Mouse (Mus musculus): ENCODE data around the gene Rab21. TPM values are rescaled to one million over a fixed set of nuclear protein-coding genes. Genes with fewer than 3 reads are reported as not detected.

The Rab21 gene
- polyA plus RNA-seq, 1 experiment from 2014 or later, result 13.4 TPM

- Histone ChIP-seq H3K4me1 (replicated peaks; ENCODE audit: control insufficient read depth, insufficient read depth, low read length) (no peaks in the 10 kb centered on the region), H3K9ac (no peak overlapping the region), H3K36me3 (replicated peaks; ENCODE audit: control insufficient read depth, insufficient read depth) (peaks cover 21% of the 10 kb centered on the region), H3K4me2 (replicated peaks) (no peak overlapping the region), H3K9me3 (ENCODE audit: control insufficient read depth, low read length) (no peaks in the 10 kb centered on the region), H3K4me3 (replicated peaks; ENCODE audit: low read length) (no peak overlapping the region), H3K27me3 (ENCODE audit: control insufficient read depth, insufficient read depth, low read length) (no peaks in the 10 kb centered on the region), H3K27ac (no peak overlapping the region)
- DNase-seq (ENCODE audit: low spot score) (no peak), ATAC-seq (ENCODE audit: low FRiP score) (no peak)
- WGBS, result 74% methylated on average over 2 of the region's 2 CpGs
Observed at GRCm38 (mm10) chr10:115350810-115351397, 35.5 kb upstream of the Rab21 start.

GRCm38 (mm10) chr10:115349509-115349908, 34.1 kb upstream of the Rab21 start:
- ATAC-seq (ENCODE audit: low FRiP score), result no peak
- WGBS, result 91% methylated on average over 7 of the region's 7 CpGs
- no peaks in the 10 kb centered on the region for H3K4me1 ChIP-seq (replicated peaks; ENCODE audit: control insufficient read depth, insufficient read depth, low read length)

GRCm38 (mm10) chr10:115349029-115349428, 33.6 kb upstream of the Rab21 start:
- no peak overlapping the region for H3K27ac ChIP-seq
- no peaks in the 10 kb centered on the region for H3K4me1 ChIP-seq (replicated peaks; ENCODE audit: control insufficient read depth, insufficient read depth, low read length)
- H3K9me3 ChIP-seq (ENCODE audit: control insufficient read depth, low read length), result no peaks in the 10 kb centered on the region
- ATAC-seq (ENCODE audit: low FRiP score) (peak; percentile 51; the same call in 1 of the 2 replicates), DNase-seq (ENCODE audit: low spot score) (no peak)
- H3K27me3 ChIP-seq (ENCODE audit: control insufficient read depth, insufficient read depth, low read length), result no peaks in the 10 kb centered on the region
- H3K4me3 ChIP-seq (replicated peaks; ENCODE audit: low read length), result no peak overlapping the region
- H3K4me2 ChIP-seq (replicated peaks), result no peak overlapping the region
- WGBS, result 65% methylated on average over 10 of the region's 10 CpGs
- H3K9ac ChIP-seq, result no peak overlapping the region
- peaks cover 24% of the 10 kb centered on the region for H3K36me3 ChIP-seq (replicated peaks; ENCODE audit: control insufficient read depth, insufficient read depth)

More at GRCm38 (mm10) chr10:115349509-115349908, 34.1 kb upstream of the Rab21 start:
- Histone ChIP-seq H3K4me2 (replicated peaks) (no peak overlapping the region), H3K4me3 (replicated peaks; ENCODE audit: low read length) (no peak overlapping the region), H3K36me3 (replicated peaks; ENCODE audit: control insufficient read depth, insufficient read depth) (peaks cover 22% of the 10 kb centered on the region), H3K9ac (no peak overlapping the region), H3K27me3 (ENCODE audit: control insufficient read depth, insufficient read depth, low read length) (no peaks in the 10 kb centered on the region), H3K9me3 (ENCODE audit: control insufficient read depth, low read length) (no peaks in the 10 kb centered on the region), H3K27ac (no peak overlapping the region)
- DNase-seq (ENCODE audit: low spot score), result no peak

- Histone ChIP-seq H3K9ac (no peak overlapping the region), H3K27me3 (ENCODE audit: control insufficient read depth, insufficient read depth, low read length) (no peaks in the 10 kb centered on the region), H3K27ac (no peak overlapping the region), H3K4me1 (replicated peaks; ENCODE audit: control insufficient read depth, insufficient read depth, low read length) (no peaks in the 10 kb centered on the region), H3K36me3 (replicated peaks; ENCODE audit: control insufficient read depth, insufficient read depth) (peaks cover 31% of the 10 kb centered on the region), H3K4me3 (replicated peaks; ENCODE audit: low read length) (no peak overlapping the region), H3K4me2 (replicated peaks) (no peak overlapping the region), H3K9me3 (ENCODE audit: control insufficient read depth, low read length) (no peaks in the 10 kb centered on the region)
- DNase-seq (ENCODE audit: low spot score), result no peak
- 87% methylated on average over 6 of the region's 6 CpGs for WGBS
- no peak for ATAC-seq (ENCODE audit: low FRiP score)
Observed at GRCm38 (mm10) chr10:115348131-115348530, 32.7 kb upstream of the Rab21 start.

- Histone ChIP-seq H3K36me3 (replicated peaks; ENCODE audit: control insufficient read depth, insufficient read depth) (peaks cover 46% of the 10 kb centered on the region), H3K4me1 (replicated peaks; ENCODE audit: control insufficient read depth, insufficient read depth, low read length) (no peaks in the 10 kb centered on the region), H3K4me2 (replicated peaks) (no peak overlapping the region), H3K9ac (no peak overlapping the region), H3K9me3 (ENCODE audit: control insufficient read depth, low read length) (no peaks in the 10 kb centered on the region), H3K27ac (no peak overlapping the region), H3K27me3 (ENCODE audit: control insufficient read depth, insufficient read depth, low read length) (no peaks in the 10 kb centered on the region), H3K4me3 (replicated peaks; ENCODE audit: low read length) (no peak overlapping the region)
- ATAC-seq (ENCODE audit: low FRiP score) (no peak), DNase-seq (ENCODE audit: low spot score) (no peak)
Observed at GRCm38 (mm10) chr10:115346444-115346843, 31.1 kb upstream of the Rab21 start.

GRCm38 (mm10) chr10:115342771-115343425, 27.5 kb upstream of the Rab21 start:
- H3K4me2 ChIP-seq (replicated peaks), result no peak overlapping the region
- H3K4me1 ChIP-seq (replicated peaks; ENCODE audit: control insufficient read depth, insufficient read depth, low read length), result no peaks in the 10 kb centered on the region
- no peak overlapping the region for H3K4me3 ChIP-seq (replicated peaks; ENCODE audit: low read length)
- no peaks in the 10 kb centered on the region for H3K27me3 ChIP-seq (ENCODE audit: control insufficient read depth, insufficient read depth, low read length)
- no peak for DNase-seq (ENCODE audit: low spot score)
- 94% methylated on average over 4 of the region's 4 CpGs for WGBS
- H3K36me3 ChIP-seq (replicated peaks; ENCODE audit: control insufficient read depth, insufficient read depth), result peaks cover 76% of the 10 kb centered on the region
- no peak for ATAC-seq (ENCODE audit: low FRiP score)
- H3K9ac ChIP-seq, result no peak overlapping the region
- H3K27ac ChIP-seq, result no peak overlapping the region
- H3K9me3 ChIP-seq (ENCODE audit: control insufficient read depth, low read length), result no peaks in the 10 kb centered on the region

GRCm38 (mm10) chr10:115339820-115340328, 24.5 kb upstream of the Rab21 start:
- Histone ChIP-seq H3K36me3 (replicated peaks; ENCODE audit: control insufficient read depth, insufficient read depth) (peaks cover 55% of the 10 kb centered on the region), H3K4me3 (replicated peaks; ENCODE audit: low read length) (no peak overlapping the region), H3K27me3 (ENCODE audit: control insufficient read depth, insufficient read depth, low read length) (no peaks in the 10 kb centered on the region), H3K9ac (no peak overlapping the region), H3K27ac (no peak overlapping the region), H3K4me2 (replicated peaks) (no peak overlapping the region), H3K4me1 (replicated peaks; ENCODE audit: control insufficient read depth, insufficient read depth, low read length) (no peaks in the 10 kb centered on the region), H3K9me3 (ENCODE audit: control insufficient read depth, low read length) (no peaks in the 10 kb centered on the region)
- WGBS, result 95% methylated on average over 7 of the region's 7 CpGs
- no peak for ATAC-seq (ENCODE audit: low FRiP score)
- no peak for DNase-seq (ENCODE audit: low spot score)

- Histone ChIP-seq H3K9me3 (ENCODE audit: control insufficient read depth, low read length) (no peaks in the 10 kb centered on the region), H3K27ac (no peak overlapping the region), H3K27me3 (ENCODE audit: control insufficient read depth, insufficient read depth, low read length) (no peaks in the 10 kb centered on the region), H3K36me3 (replicated peaks; ENCODE audit: control insufficient read depth, insufficient read depth) (peaks cover 35% of the 10 kb centered on the region), H3K9ac (no peak overlapping the region), H3K4me2 (replicated peaks) (no peak overlapping the region), H3K4me1 (replicated peaks; ENCODE audit: control insufficient read depth, insufficient read depth, low read length) (no peaks in the 10 kb centered on the region), H3K4me3 (replicated peaks; ENCODE audit: low read length) (no peak overlapping the region)
- no peak for DNase-seq (ENCODE audit: low spot score)
- no peak for ATAC-seq (ENCODE audit: low FRiP score)
- 87% methylated on average over 4 of the region's 4 CpGs for WGBS
Observed at GRCm38 (mm10) chr10:115336901-115337300, 21.5 kb upstream of the Rab21 start.

- H3K9me3 ChIP-seq (ENCODE audit: control insufficient read depth, low read length), result no peaks in the 10 kb centered on the region
- no peaks in the 10 kb centered on the region for H3K4me1 ChIP-seq (replicated peaks; ENCODE audit: control insufficient read depth, insufficient read depth, low read length)
- H3K4me2 ChIP-seq (replicated peaks), result no peak overlapping the region
- ATAC-seq (ENCODE audit: low FRiP score) (no peak), DNase-seq (ENCODE audit: low spot score) (no peak)
- no peak overlapping the region for H3K4me3 ChIP-seq (replicated peaks; ENCODE audit: low read length)
- 0 out of 2 replicates have a peak, but pooled peaks cover 7% of the 10 kb centered on the region for H3K36me3 ChIP-seq (replicated peaks; ENCODE audit: control insufficient read depth, insufficient read depth)
- WGBS, result 88% methylated on average over 9 of the region's 9 CpGs
- H3K27ac ChIP-seq, result no peak overlapping the region
- no peak overlapping the region for H3K9ac ChIP-seq
- H3K27me3 ChIP-seq (ENCODE audit: control insufficient read depth, insufficient read depth, low read length), result no peaks in the 10 kb centered on the region
Observed at GRCm38 (mm10) chr10:115333528-115333927, 18.1 kb upstream of the Rab21 start.
